Mouse (Mus musculus): Measurements from ENCODE around the gene Dll4. TPM values are rescaled to one million over a fixed set of nuclear protein-coding genes. Genes with fewer than 3 reads are reported as not detected.

Dll4 gene
- total and polyA plus RNA-seq, 3 experiments, result 0.18 TPM; not detected in 2

GRCm38 (mm10) chr2:119334135-119334534 is 8.6 kb downstream of the Dll4 start:
- DNase-seq (ENCODE audit: low read depth, low spot score), result no peak
- Histone ChIP-seq H3K27me3 (ENCODE audit: control insufficient read depth in 1 of 2, insufficient read depth in 2 of 2, low read length in 2 of 2) (no peaks in the 10 kb centered on the region), H3K4me1 (ENCODE audit: control insufficient read depth in 1 of 2, insufficient read depth in 2 of 2, low read length in 2 of 2) (peaks cover 2 to 15% of the 10 kb centered on the region in 2 experiments; a peak in 3 of 4 replicates), H3K9me3 (replicated peaks; ENCODE audit: insufficient read depth, low read length) (no peaks in the 10 kb centered on the region), H3K4me3 (ENCODE audit: control insufficient read depth in 1 of 2, insufficient read depth in 1 of 2, low read depth in 2 of 2, low read length in 2 of 2) (no peak overlapping the region), H3K36me3 (ENCODE audit: control insufficient read depth in 1 of 2, insufficient read depth in 2 of 2, low read length in 2 of 2) (peaks cover 0 to 6% of the 10 kb centered on the region in 2 experiments; a peak in 2 of 4 replicates), H3K79me2 (ENCODE audit: control insufficient read depth, insufficient read depth, low read length, poor library complexity) (no peaks in the 10 kb centered on the region; the same call in 1 of the 2 replicates), H3K9ac (ENCODE audit: control insufficient read depth, low read depth, low read length, poor library complexity, severe bottlenecking) (no peak overlapping the region), H3K27ac (ENCODE audit: control insufficient read depth, low read depth, low read length) (no peak overlapping the region)
- TF ChIP-seq E2F4 (IDR thresholded peaks at IDR 0.05; ENCODE audit: borderline replicate concordance, low read depth, low read length) (no peak), TAL1 (IDR thresholded peaks at IDR 0.05; ENCODE audit: low read length) (no peak), UBTF (IDR thresholded peaks at IDR 0.05; ENCODE audit: borderline replicate concordance, insufficient read depth, low read depth, low read length) (no peak), GATA1 (IDR thresholded peaks at IDR 0.05; ENCODE audit: low read depth, low read length) (no peak)

GRCm38 (mm10) chr2:119334964-119335525 is 9.5 kb downstream of the Dll4 start:
- peaks cover 0 to 6% of the 10 kb centered on the region in 2 experiments; a peak in 2 of 4 replicates for H3K36me3 ChIP-seq (ENCODE audit: control insufficient read depth in 1 of 2, insufficient read depth in 2 of 2, low read length in 2 of 2)
- no peak for DNase-seq (ENCODE audit: low read depth, low spot score)
- H3K9ac ChIP-seq (ENCODE audit: control insufficient read depth, low read depth, low read length, poor library complexity, severe bottlenecking), result no peak overlapping the region
- no peaks in the 10 kb centered on the region for H3K9me3 ChIP-seq (replicated peaks; ENCODE audit: insufficient read depth, low read length)
- TF ChIP-seq POLR2A (IDR thresholded peaks at IDR 0.05; ENCODE audit: control insufficient read depth in 1 of 2, insufficient read depth in 1 of 2, low read depth in 1 of 2, low read length in 2 of 2, poor library complexity in 1 of 2) (no peak), TCF12 (IDR thresholded peaks at IDR 0.05; ENCODE audit: low read depth, low read length) (no peak), POLR2AphosphoS5 (IDR thresholded peaks at IDR 0.05; ENCODE audit: borderline replicate concordance, low read depth, low read length) (no peak), NELFE (IDR thresholded peaks at IDR 0.05; ENCODE audit: low read depth, low read length) (no peak), MAFK (IDR thresholded peaks at IDR 0.05; ENCODE audit: borderline replicate concordance, low read depth, low read length) (no peak), MAZ (IDR thresholded peaks at IDR 0.05; ENCODE audit: low read depth, low read length) (no peak), CHD2 (IDR thresholded peaks at IDR 0.05; ENCODE audit: low read length) (no peak), MYB (IDR thresholded peaks at IDR 0.05; ENCODE audit: low read depth, low read length) (no peak), EP300 (IDR thresholded peaks at IDR 0.05; ENCODE audit: low read depth in 1 of 2, low read length in 2 of 2) (no peak), MXI1 (IDR thresholded peaks at IDR 0.05; ENCODE audit: low read depth, low read length) (no peak), ZNF384 (IDR thresholded peaks at IDR 0.05; ENCODE audit: low read depth, low read length) (no peak), NRF1 (IDR thresholded peaks at IDR 0.05; ENCODE audit: insufficient read depth, low read depth, low read length, poor library complexity, severe bottlenecking) (no peak), TAL1 (IDR thresholded peaks at IDR 0.05; ENCODE audit: low read length) (no peak), SIN3A (IDR thresholded peaks at IDR 0.05; ENCODE audit: low read length) (no peak), ZKSCAN1 (IDR thresholded peaks at IDR 0.05; ENCODE audit: low read depth, low read length) (no peak), CHD1 (IDR thresholded peaks at IDR 0.05; ENCODE audit: low read depth, low read length) (no peak), ZC3H11A (IDR thresholded peaks at IDR 0.05; ENCODE audit: low read depth, low read length) (no peak), USF1 (IDR thresholded peaks at IDR 0.05; ENCODE audit: low read depth, low read length) (no peak)
- H3K27ac ChIP-seq (ENCODE audit: control insufficient read depth, low read depth, low read length), result no peak overlapping the region
- H3K27me3 ChIP-seq (ENCODE audit: control insufficient read depth in 1 of 2, insufficient read depth in 2 of 2, low read length in 2 of 2), result no peaks in the 10 kb centered on the region
- peaks cover 2 to 15% of the 10 kb centered on the region in 2 experiments; a peak in 3 of 4 replicates for H3K4me1 ChIP-seq (ENCODE audit: control insufficient read depth in 1 of 2, insufficient read depth in 2 of 2, low read length in 2 of 2)
- H3K4me3 ChIP-seq (ENCODE audit: control insufficient read depth in 1 of 2, insufficient read depth in 1 of 2, low read depth in 2 of 2, low read length in 2 of 2), result no peak overlapping the region
- H3K79me2 ChIP-seq (ENCODE audit: control insufficient read depth, insufficient read depth, low read length, poor library complexity), result no peaks in the 10 kb centered on the region; the same call in 1 of the 2 replicates

Measured in MEL (cell line).